Mouse (Mus musculus): ENCODE data around the gene Camkmt. TPM values are rescaled to one million over a fixed set of nuclear protein-coding genes. Genes with fewer than 3 reads are reported as not detected.

Gene Camkmt
- polyA plus RNA-seq, 1 experiment from 2014 or later = 8.2 TPM

DNA sequence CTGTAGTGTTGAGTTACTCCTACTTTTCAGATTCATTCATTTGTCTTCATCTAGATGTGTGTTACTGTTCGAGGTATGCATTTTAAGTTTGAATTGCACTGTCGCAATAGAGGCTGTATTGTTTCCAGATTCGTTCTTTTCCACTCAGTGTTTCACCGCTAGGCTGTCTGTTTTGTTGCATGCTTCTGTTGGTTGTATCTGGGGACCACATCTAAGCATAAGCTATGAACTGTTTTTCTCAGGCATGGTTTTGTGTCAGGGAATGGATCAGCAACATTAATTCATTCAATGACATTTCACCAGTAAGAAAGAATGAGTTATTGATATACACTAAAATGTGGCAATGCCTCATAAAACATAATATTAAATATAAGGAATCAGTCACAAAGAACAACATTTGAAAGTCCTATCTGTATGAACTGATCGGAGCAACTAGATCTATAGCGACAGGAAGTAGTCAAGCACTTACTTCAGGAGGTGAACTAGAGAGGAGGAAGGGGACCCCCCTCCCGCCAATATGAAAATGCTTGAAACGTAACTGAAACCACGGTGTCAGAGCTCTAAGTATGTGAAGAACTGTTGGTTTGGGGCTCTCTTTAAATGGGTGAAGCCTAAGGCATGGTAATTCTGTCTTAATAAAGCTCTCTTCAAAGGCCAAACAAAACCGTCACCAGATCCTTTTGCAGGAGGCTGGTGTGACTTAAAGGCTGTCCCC lies 80.3 kb downstream of the Camkmt start:
- no peaks in the 10 kb centered on the region for H3K27me3 ChIP-seq (ENCODE audit: control insufficient read depth, insufficient read depth, low read length)
- H3K9ac ChIP-seq (ENCODE audit: low read length) = no peak overlapping the region
- WGBS = 84% methylated on average over 10 of the region's 10 CpGs
- H3K4me1 ChIP-seq (ENCODE audit: control insufficient read depth in 2 of 2, insufficient read depth in 2 of 2, low read length in 2 of 2) = peaks cover 6 to 15% of the 10 kb centered on the region in 2 experiments
- H3K4me3 ChIP-seq (ENCODE audit: control insufficient read depth in 1 of 2, insufficient read depth in 1 of 2, low read depth in 1 of 2, low read length in 2 of 2) = no peak overlapping the region
- H3K27ac ChIP-seq (replicated peaks in 1 of 2; ENCODE audit: control insufficient read depth in 1 of 2, insufficient read depth in 1 of 2, low read depth in 2 of 2, low read length in 2 of 2) = no peak overlapping the region
- H3K4me2 ChIP-seq (ENCODE audit: low read length) = no peak overlapping the region
- no peaks in the 10 kb centered on the region for H3K36me3 ChIP-seq (ENCODE audit: control insufficient read depth, insufficient read depth, low read length)
- no peak for ATAC-seq (ENCODE audit: insufficient number of reproducible peaks, insufficient read depth, low FRiP score, low read depth)
- no peaks in the 10 kb centered on the region for H3K9me3 ChIP-seq (ENCODE audit: control insufficient read depth, low read length)

DNA sequence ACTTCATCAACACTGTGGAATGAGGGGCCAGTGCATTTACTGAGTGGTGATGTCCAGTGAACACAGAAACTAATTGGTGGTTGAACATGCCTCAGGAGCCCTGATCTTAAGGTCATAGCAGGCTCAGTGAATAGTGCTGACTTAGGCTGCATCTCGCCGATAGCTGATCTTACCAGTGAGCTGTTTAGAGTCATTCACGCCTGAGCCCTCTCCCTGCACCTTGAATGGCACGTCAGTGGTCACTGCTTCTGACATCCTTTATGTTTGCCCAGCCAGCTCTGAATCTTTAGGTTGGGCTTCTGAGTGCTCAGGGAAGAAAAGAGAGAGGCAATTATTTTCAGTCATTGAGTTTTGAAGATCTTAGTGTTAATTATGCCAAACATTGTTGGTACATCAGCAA lies 81.6 kb downstream of the Camkmt start:
- no peak for ATAC-seq (ENCODE audit: insufficient number of reproducible peaks, insufficient read depth, low FRiP score, low read depth)
- Histone ChIP-seq H3K9me3 (ENCODE audit: control insufficient read depth, low read length) (no peaks in the 10 kb centered on the region), H3K27ac (replicated peaks in 1 of 2; ENCODE audit: control insufficient read depth in 1 of 2, insufficient read depth in 1 of 2, low read depth in 2 of 2, low read length in 2 of 2) (no peak overlapping the region), H3K27me3 (ENCODE audit: control insufficient read depth, insufficient read depth, low read length) (no peaks in the 10 kb centered on the region), H3K9ac (ENCODE audit: low read length) (no peak overlapping the region), H3K4me1 (ENCODE audit: control insufficient read depth in 2 of 2, insufficient read depth in 2 of 2, low read length in 2 of 2) (peaks cover 8 to 22% of the 10 kb centered on the region in 2 experiments), H3K4me2 (ENCODE audit: low read length) (0 out of 2 replicates have a peak overlapping the region, but pooled peaks have one; percentile 9), H3K36me3 (ENCODE audit: control insufficient read depth, insufficient read depth, low read length) (no peaks in the 10 kb centered on the region), H3K4me3 (ENCODE audit: control insufficient read depth in 1 of 2, insufficient read depth in 1 of 2, low read depth in 1 of 2, low read length in 2 of 2) (no peak overlapping the region)
- 31% methylated on average over 4 of the region's 4 CpGs for WGBS

DNA sequence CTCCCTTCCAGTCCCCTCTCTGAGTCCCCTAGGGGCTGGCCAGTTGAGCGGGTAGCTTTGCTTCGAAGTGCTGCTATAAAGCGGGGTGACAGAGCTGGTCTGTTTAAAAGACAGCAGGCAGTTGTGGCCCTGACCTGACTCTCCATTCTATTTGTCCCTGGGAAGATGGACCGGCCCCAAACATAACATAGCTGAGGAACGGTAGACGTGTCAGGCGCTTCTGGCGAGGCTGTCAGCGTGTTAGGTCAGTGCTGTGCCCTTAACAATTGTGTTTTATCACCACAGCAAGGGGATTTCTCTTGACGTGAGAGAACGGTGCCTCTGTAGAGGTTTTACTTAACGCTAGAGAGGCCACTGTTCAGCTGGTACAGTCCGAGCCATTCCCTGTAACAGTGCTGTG lies 86.9 kb downstream of the Camkmt start:
- 23% methylated on average over 13 of the region's 13 CpGs for WGBS
- peak; percentile 26; the same call in 1 of the 2 replicates for ATAC-seq (ENCODE audit: insufficient number of reproducible peaks, insufficient read depth, low FRiP score, low read depth)
- Histone ChIP-seq H3K27me3 (ENCODE audit: control insufficient read depth, insufficient read depth, low read length) (no peaks in the 10 kb centered on the region), H3K9ac (ENCODE audit: low read length) (no peak overlapping the region), H3K4me2 (ENCODE audit: low read length) (peak overlapping the region; percentile 12; the same call in 1 of the 2 replicates), H3K9me3 (ENCODE audit: control insufficient read depth, low read length) (no peaks in the 10 kb centered on the region), H3K36me3 (ENCODE audit: control insufficient read depth, insufficient read depth, low read length) (no peaks in the 10 kb centered on the region), H3K27ac (replicated peaks in 1 of 2; ENCODE audit: control insufficient read depth in 1 of 2, insufficient read depth in 1 of 2, low read depth in 2 of 2, low read length in 2 of 2) (no peak overlapping the region), H3K4me1 (ENCODE audit: control insufficient read depth in 2 of 2, insufficient read depth in 2 of 2, low read length in 2 of 2) (peaks cover 18 to 30% of the 10 kb centered on the region in 2 experiments), H3K4me3 (ENCODE audit: control insufficient read depth in 1 of 2, insufficient read depth in 1 of 2, low read depth in 1 of 2, low read length in 2 of 2) (no peak overlapping the region)

DNA sequence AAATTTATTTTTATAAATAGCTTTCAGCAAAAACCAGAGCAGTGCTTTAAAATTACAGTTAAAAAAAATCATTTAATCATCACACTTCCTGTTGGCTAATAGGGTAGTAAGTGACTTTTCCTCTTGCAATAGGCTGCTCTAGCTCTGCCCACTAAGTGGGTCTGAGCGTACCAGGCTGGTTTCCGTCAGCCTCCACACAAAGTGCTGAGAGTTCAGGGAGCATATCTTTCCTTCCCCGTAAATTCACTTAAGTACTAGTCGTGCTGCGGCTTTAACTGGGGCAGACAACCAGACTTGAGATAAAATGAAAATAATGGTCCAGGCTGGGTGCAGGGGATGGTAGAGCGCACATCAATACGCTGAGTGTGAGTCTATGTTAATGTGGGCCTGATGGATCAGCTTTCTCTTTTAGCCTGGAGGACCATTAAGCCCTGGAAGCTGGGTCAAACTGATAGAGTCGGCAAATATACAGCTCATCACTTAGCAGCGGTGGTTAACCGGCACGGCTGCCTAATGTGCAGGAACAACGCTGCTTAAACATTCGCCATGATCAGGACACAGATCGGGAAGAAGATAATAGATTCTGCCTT lies 90.2 kb downstream of the Camkmt start:
- Histone ChIP-seq H3K4me1 (ENCODE audit: control insufficient read depth in 2 of 2, insufficient read depth in 2 of 2, low read length in 2 of 2) (peaks cover 14 to 18% of the 10 kb centered on the region in 2 experiments), H3K4me3 (ENCODE audit: control insufficient read depth in 1 of 2, insufficient read depth in 1 of 2, low read depth in 1 of 2, low read length in 2 of 2) (no peak overlapping the region), H3K4me2 (ENCODE audit: low read length) (peak overlapping the region; percentile 49), H3K9me3 (ENCODE audit: control insufficient read depth, low read length) (no peaks in the 10 kb centered on the region), H3K36me3 (ENCODE audit: control insufficient read depth, insufficient read depth, low read length) (no peaks in the 10 kb centered on the region), H3K27me3 (ENCODE audit: control insufficient read depth, insufficient read depth, low read length) (no peaks in the 10 kb centered on the region), H3K9ac (ENCODE audit: low read length) (0 out of 2 replicates have a peak overlapping the region, but pooled peaks have one; percentile 38), H3K27ac (replicated peaks in 1 of 2; ENCODE audit: control insufficient read depth in 1 of 2, insufficient read depth in 1 of 2, low read depth in 2 of 2, low read length in 2 of 2) (no peak overlapping the region)
- no peak for ATAC-seq (ENCODE audit: insufficient number of reproducible peaks, insufficient read depth, low FRiP score, low read depth)
- WGBS = 32% methylated on average over 14 of the region's 14 CpGs

DNA sequence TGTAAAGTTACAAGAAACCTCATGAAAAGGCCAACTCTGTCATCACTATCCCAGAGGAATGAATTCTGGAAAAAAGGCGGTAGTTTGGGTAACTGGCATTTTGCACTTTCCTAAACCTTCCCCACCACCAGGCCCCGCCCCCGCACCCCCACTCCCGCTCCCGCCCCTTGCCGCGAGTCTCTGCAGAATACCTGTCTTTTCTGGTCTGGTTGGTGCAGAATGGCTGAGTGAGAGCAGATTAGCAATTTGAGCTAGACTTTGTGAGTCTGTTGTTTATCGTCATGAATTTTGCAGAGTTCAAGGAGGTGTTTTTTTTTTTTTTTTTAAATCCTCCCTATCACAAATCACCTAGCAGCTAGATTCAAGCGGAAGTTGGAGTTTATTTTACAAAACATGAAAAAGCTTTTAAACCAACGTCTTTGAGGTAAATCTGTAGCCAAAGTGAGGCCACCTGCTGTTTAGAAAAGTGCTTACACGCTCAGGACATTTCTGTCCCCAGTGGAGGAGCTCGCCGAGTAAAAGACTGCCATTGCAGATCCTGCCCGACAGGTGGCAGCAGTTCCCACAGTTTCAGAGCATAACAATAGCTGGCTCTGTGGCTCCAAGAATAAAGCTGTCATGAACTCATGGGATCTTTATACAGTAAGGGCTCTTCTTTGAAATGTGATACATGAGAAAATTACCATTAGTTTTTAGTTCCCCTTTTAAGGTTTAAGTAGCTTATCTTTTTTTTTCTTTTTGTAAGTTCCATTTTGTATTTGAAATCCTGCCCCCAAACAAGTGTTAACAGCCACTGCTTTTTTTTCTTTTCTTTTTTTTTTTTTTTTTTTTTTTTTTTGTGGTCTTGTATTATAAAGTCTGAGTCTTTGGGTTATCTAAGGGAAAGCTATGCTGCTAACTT lies 99.1 kb downstream of the Camkmt start:
- Histone ChIP-seq H3K27me3 (ENCODE audit: control insufficient read depth, insufficient read depth, low read length) (no peaks in the 10 kb centered on the region), H3K9me3 (ENCODE audit: control insufficient read depth, low read length) (no peaks in the 10 kb centered on the region), H3K4me1 (ENCODE audit: control insufficient read depth in 2 of 2, insufficient read depth in 2 of 2, low read length in 2 of 2) (no peaks in the 10 kb centered on the region; a peak in 1 of 4 replicates), H3K27ac (replicated peaks in 1 of 2; ENCODE audit: control insufficient read depth in 1 of 2, insufficient read depth in 1 of 2, low read depth in 2 of 2, low read length in 2 of 2) (no peak overlapping the region), H3K9ac (ENCODE audit: low read length) (no peak overlapping the region), H3K4me3 (ENCODE audit: control insufficient read depth in 1 of 2, insufficient read depth in 1 of 2, low read depth in 1 of 2, low read length in 2 of 2) (no peak overlapping the region), H3K36me3 (ENCODE audit: control insufficient read depth, insufficient read depth, low read length) (no peaks in the 10 kb centered on the region), H3K4me2 (ENCODE audit: low read length) (peak overlapping the region; percentile 42)
- WGBS = 3% methylated on average over 14 of the region's 14 CpGs
- no peak for ATAC-seq (ENCODE audit: insufficient number of reproducible peaks, insufficient read depth, low FRiP score, low read depth)

DNA sequence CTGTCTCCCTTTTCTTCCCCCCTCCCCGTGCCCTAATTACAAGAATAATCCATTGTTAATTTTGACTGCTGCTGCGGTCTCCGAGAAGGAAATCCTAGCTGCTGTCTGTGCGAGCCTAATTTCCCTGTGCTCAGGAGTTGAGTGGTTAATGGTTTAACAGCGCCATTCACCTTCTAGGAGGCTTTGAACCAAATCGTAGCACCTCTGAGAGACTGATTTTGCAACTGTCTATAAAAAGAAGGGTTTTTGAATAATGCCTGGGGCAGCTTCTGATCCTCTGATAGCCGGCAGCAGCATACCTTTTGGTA lies 99.7 kb downstream of the Camkmt start:
- H3K36me3 ChIP-seq (ENCODE audit: control insufficient read depth, insufficient read depth, low read length) = no peaks in the 10 kb centered on the region
- ATAC-seq (ENCODE audit: insufficient number of reproducible peaks, insufficient read depth, low FRiP score, low read depth) = no peak
- no peak overlapping the region for H3K9ac ChIP-seq (ENCODE audit: low read length)
- no peaks in the 10 kb centered on the region for H3K27me3 ChIP-seq (ENCODE audit: control insufficient read depth, insufficient read depth, low read length)
- 62% methylated on average over 7 of the region's 7 CpGs for WGBS
- H3K4me2 ChIP-seq (ENCODE audit: low read length) = no peak overlapping the region
- H3K4me1 ChIP-seq (ENCODE audit: control insufficient read depth in 2 of 2, insufficient read depth in 2 of 2, low read length in 2 of 2) = no peaks in the 10 kb centered on the region; a peak in 1 of 4 replicates
- no peaks in the 10 kb centered on the region for H3K9me3 ChIP-seq (ENCODE audit: control insufficient read depth, low read length)
- H3K4me3 ChIP-seq (ENCODE audit: control insufficient read depth in 1 of 2, insufficient read depth in 1 of 2, low read depth in 1 of 2, low read length in 2 of 2) = no peak overlapping the region
- no peak overlapping the region for H3K27ac ChIP-seq (replicated peaks in 1 of 2; ENCODE audit: control insufficient read depth in 1 of 2, insufficient read depth in 1 of 2, low read depth in 2 of 2, low read length in 2 of 2)

DNA sequence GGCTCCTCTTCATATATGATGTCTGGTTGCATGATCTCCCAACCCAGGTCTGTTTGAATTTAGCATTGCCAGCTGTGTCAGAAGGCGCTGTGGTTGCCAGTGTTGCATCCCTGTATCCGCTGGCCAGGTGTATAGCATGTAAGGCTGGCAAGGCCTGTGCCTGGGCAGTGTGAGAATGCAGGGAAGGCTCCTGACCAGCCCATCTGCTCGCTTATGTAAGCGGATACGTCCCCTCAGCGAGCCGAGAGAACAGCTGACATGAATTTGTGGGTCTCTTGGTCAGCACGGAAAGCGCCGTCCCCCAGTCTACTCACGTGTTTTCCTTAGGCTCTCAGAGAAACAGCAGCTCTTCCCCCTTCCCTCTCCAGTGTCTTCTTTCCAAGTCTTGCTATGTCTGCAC lies 102.9 kb downstream of the Camkmt start:
- no peak overlapping the region for H3K9ac ChIP-seq (ENCODE audit: low read length)
- WGBS = 84% methylated on average over 11 of the region's 11 CpGs
- no peaks in the 10 kb centered on the region; a peak in 1 of 4 replicates for H3K4me1 ChIP-seq (ENCODE audit: control insufficient read depth in 2 of 2, insufficient read depth in 2 of 2, low read length in 2 of 2)
- no peaks in the 10 kb centered on the region for H3K36me3 ChIP-seq (ENCODE audit: control insufficient read depth, insufficient read depth, low read length)
- no peaks in the 10 kb centered on the region for H3K27me3 ChIP-seq (ENCODE audit: control insufficient read depth, insufficient read depth, low read length)
- H3K9me3 ChIP-seq (ENCODE audit: control insufficient read depth, low read length) = no peaks in the 10 kb centered on the region
- ATAC-seq (ENCODE audit: insufficient number of reproducible peaks, insufficient read depth, low FRiP score, low read depth) = no peak
- H3K4me3 ChIP-seq (ENCODE audit: control insufficient read depth in 1 of 2, insufficient read depth in 1 of 2, low read depth in 1 of 2, low read length in 2 of 2) = no peak overlapping the region
- no peak overlapping the region for H3K4me2 ChIP-seq (ENCODE audit: low read length)
- no peak overlapping the region for H3K27ac ChIP-seq (replicated peaks in 1 of 2; ENCODE audit: control insufficient read depth in 1 of 2, insufficient read depth in 1 of 2, low read depth in 2 of 2, low read length in 2 of 2)

All from heart, embryonic 14.5 days (tissue).